Mouse (Mus musculus): Measurements from ENCODE around the gene Chp1. TPM values are rescaled to one million over a fixed set of nuclear protein-coding genes. Genes with fewer than 3 reads are reported as not detected.

The Chp1 gene
- polyA plus RNA-seq, 1 experiment: 102 TPM

DNA sequence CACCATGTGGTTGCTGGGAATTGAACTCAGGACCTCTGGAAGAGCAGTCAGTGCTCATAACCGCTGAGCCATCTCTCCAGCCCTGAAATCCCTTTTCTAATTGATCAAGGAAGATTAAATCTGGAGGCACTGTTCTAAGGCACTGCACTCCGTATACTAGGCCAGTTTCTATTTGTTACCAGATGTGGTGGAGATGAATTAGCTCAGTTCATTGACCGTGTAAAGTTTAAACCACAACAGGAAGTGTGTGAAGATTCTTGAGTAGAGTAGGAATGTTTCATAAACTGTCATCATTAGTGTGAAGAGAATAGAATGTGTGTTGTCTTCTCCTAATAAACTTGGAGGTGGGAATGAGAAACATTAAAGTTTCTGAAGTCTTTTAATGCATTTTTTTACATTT, 14.3 kb downstream of the Chp1 start:
- H3K27ac ChIP-seq (ENCODE audit: insufficient read depth, low read depth, low read length): no peak overlapping the region
- H3K27me3 ChIP-seq (ENCODE audit: control insufficient read depth, insufficient read depth, low read length): no peaks in the 10 kb centered on the region
- TF ChIP-seq CTCF (IDR thresholded peaks at IDR 0.05; ENCODE audit: extremely low read depth, insufficient read length, insufficient replicate concordance, low read depth, low read length): no peak
- no peak for TF ChIP-seq POLR2A (IDR thresholded peaks at IDR 0.05; ENCODE audit: low read depth, low read length)
- 72% methylated on average over 3 of the region's 3 CpGs for WGBS
- H3K4me3 ChIP-seq (ENCODE audit: low read depth, low read length): no peak overlapping the region
- H3K4me1 ChIP-seq (ENCODE audit: control insufficient read depth, insufficient read depth, insufficient read length, low read length): peaks cover 9% of the 10 kb centered on the region
- H3K36me3 ChIP-seq (ENCODE audit: control insufficient read depth, insufficient read depth, low read length): peaks cover 24% of the 10 kb centered on the region

DNA sequence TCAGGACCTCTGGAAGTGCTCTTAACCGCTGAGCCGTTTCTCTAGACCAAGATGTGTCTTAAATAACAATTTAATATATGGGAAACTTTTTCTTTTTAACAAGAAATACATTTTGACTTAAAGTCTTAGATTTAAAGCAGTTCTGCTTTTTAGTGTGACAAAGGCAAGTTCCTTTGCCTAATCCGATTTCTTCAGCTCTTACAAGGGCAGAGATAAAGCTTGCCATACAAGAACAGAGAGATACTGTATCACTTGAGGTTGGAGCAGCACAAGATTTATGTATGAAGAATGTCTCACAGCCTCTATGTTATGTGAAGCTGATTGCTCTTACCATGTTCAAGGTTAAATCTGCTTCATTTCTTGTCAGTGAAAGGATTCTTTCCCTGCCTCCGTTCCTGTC, 17.8 kb downstream of the Chp1 start:
- Histone ChIP-seq H3K36me3 (ENCODE audit: control insufficient read depth, insufficient read depth, low read length) (peaks cover 34% of the 10 kb centered on the region), H3K27me3 (ENCODE audit: control insufficient read depth, insufficient read depth, low read length) (no peaks in the 10 kb centered on the region), H3K4me1 (ENCODE audit: control insufficient read depth, insufficient read depth, insufficient read length, low read length) (peaks cover 1% of the 10 kb centered on the region; the same call in 1 of the 2 replicates), H3K27ac (ENCODE audit: insufficient read depth, low read depth, low read length) (no peak overlapping the region), H3K4me3 (ENCODE audit: low read depth, low read length) (no peak overlapping the region)
- 76% methylated on average over 4 of the region's 4 CpGs for WGBS
- TF ChIP-seq CTCF (IDR thresholded peaks at IDR 0.05; ENCODE audit: extremely low read depth, insufficient read length, insufficient replicate concordance, low read depth, low read length) (no peak), POLR2A (IDR thresholded peaks at IDR 0.05; ENCODE audit: low read depth, low read length) (no peak)

DNA sequence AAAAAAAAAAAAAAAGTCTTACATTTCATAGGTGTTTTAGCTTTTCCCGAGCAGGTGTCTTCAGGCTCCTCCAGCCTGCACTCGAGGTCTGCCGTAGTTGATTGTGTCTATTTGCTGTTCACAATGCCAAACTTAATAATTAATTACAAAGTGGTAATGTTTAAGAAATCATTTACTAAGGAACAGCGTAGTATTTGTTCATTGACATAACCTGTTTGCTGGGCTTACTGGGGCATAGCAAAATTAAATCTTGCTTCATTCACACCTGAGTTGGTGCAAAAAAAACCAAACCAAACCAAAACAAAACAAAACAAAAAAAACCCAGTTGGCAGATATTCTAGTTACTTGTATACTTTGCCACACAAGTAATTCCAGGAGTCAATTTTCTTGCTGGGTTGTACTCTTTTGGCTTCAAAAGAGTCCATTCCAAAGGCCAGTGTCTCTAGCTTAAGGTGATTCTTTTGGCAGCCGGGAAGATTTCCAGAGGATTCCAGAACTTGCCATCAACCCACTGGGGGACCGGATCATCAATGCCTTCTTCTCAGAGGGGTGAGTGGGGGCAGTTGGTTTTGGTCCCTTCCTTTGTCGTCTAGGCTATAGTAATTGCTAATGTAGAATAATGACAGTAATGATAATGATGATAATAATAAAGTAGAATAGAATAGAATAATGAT, 18.8 kb downstream of the Chp1 start:
- no peak overlapping the region for H3K27ac ChIP-seq (ENCODE audit: insufficient read depth, low read depth, low read length)
- no peaks in the 10 kb centered on the region for H3K27me3 ChIP-seq (ENCODE audit: control insufficient read depth, insufficient read depth, low read length)
- TF ChIP-seq POLR2A (IDR thresholded peaks at IDR 0.05; ENCODE audit: low read depth, low read length) (no peak), CTCF (IDR thresholded peaks at IDR 0.05; ENCODE audit: extremely low read depth, insufficient read length, insufficient replicate concordance, low read depth, low read length) (no peak)
- no peak overlapping the region for H3K4me3 ChIP-seq (ENCODE audit: low read depth, low read length)
- peaks cover 30% of the 10 kb centered on the region for H3K36me3 ChIP-seq (ENCODE audit: control insufficient read depth, insufficient read depth, low read length)
- 33% methylated on average over 7 of the region's 7 CpGs for WGBS
- H3K4me1 ChIP-seq (ENCODE audit: control insufficient read depth, insufficient read depth, insufficient read length, low read length): peaks cover 1% of the 10 kb centered on the region; the same call in 1 of the 2 replicates

DNA sequence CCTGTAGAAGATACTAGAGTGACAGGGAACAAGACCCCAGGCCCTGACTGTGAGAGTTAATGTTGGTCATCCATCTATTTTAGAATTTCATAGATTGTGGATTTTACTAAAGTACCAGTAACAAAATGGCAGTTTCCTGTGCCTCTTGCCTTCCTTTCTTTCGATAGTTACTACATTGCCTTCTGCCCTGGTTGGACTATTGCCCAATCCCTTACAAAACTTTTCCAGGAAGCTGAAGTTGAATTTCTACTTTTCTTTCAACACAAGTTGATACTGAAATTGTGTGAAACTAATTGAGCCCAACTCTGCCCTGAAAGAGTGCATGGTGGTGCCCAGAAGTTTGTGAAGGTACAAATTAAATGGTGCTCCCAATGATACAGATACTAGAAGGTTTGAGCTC, 25.0 kb downstream of the Chp1 start:
- Histone ChIP-seq H3K27me3 (ENCODE audit: control insufficient read depth, insufficient read depth, low read length) (no peaks in the 10 kb centered on the region), H3K27ac (ENCODE audit: insufficient read depth, low read depth, low read length) (no peak overlapping the region), H3K4me3 (ENCODE audit: low read depth, low read length) (no peak overlapping the region), H3K4me1 (ENCODE audit: control insufficient read depth, insufficient read depth, insufficient read length, low read length) (no peaks in the 10 kb centered on the region), H3K36me3 (ENCODE audit: control insufficient read depth, insufficient read depth, low read length) (peaks cover 36% of the 10 kb centered on the region)
- 28% methylated on average over 1 of the region's 1 CpGs for WGBS
- TF ChIP-seq POLR2A (IDR thresholded peaks at IDR 0.05; ENCODE audit: low read depth, low read length) (no peak), CTCF (IDR thresholded peaks at IDR 0.05; ENCODE audit: extremely low read depth, insufficient read length, insufficient replicate concordance, low read depth, low read length) (no peak)

DNA sequence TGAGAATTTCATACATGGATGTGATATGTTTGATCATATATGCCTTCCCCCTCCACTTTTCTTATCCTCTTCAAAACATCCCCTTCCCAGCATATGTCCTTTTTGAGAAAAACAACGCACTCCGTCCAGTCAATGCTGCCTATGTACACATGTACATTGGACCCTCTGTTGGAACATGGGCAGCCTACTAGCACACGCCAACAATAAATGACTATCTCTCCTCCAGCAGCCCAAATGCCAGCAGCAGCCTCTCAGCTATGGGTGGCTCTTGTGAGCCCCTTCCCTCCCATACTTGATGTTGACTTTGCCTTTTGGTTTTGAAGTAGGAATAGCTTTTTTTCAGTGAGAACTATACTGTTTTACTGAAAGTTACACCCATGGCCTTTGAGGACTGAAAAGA, 34.1 kb downstream of the Chp1 start:
- H3K27me3 ChIP-seq (ENCODE audit: control insufficient read depth, insufficient read depth, low read length): no peaks in the 10 kb centered on the region
- 47% methylated on average over 3 of the region's 3 CpGs for WGBS
- TF ChIP-seq POLR2A (IDR thresholded peaks at IDR 0.05; ENCODE audit: low read depth, low read length) (no peak), CTCF (IDR thresholded peaks at IDR 0.05; ENCODE audit: extremely low read depth, insufficient read length, insufficient replicate concordance, low read depth, low read length) (no peak)
- no peaks in the 10 kb centered on the region for H3K4me1 ChIP-seq (ENCODE audit: control insufficient read depth, insufficient read depth, insufficient read length, low read length)
- no peak overlapping the region for H3K4me3 ChIP-seq (ENCODE audit: low read depth, low read length)
- no peak overlapping the region for H3K27ac ChIP-seq (ENCODE audit: insufficient read depth, low read depth, low read length)
- peaks cover 32% of the 10 kb centered on the region for H3K36me3 ChIP-seq (ENCODE audit: control insufficient read depth, insufficient read depth, low read length)

DNA sequence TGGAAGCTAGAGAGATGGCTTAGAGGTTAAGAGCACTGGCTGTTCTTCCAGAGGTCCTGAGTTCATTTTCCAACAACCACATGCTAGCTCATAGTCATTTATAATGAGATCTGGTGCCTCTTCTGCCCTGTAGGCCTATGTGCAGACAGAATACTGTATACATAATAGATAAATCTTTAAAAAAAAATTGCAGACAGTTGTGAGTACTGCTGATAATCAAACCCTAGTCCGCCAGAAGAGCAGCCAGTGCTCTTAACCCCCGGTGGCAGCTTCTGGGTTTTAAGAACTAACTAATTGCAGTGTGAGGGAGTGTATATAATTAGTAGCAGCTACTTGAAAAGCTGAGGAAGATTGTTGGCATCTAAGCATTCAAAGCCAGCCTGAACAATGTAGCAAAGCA, 35.9 kb downstream of the Chp1 start:
- 76% methylated on average over 2 of the region's 2 CpGs for WGBS

DNA sequence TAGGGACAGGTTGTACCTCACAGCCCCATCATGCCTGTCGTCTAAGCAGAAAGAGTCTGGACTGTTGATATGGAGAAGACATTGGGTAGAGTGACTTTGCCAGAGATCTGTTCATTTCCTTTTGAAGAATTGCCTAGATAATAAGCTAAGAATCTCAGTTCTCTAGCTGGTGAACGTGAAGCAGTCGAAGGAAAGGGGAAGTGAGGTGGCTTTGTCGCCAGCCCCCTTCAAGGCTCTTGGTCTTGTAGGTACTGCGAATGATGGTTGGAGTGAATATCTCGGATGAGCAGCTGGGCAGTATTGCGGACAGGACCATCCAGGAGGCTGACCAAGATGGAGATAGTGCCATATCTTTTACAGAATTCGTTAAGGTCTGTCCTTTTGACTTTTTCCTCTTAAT, 36.8 kb downstream of the Chp1 start:
- Histone ChIP-seq H3K4me1 (ENCODE audit: control insufficient read depth, insufficient read depth, insufficient read length, low read length) (no peaks in the 10 kb centered on the region), H3K27ac (ENCODE audit: insufficient read depth, low read depth, low read length) (no peak overlapping the region), H3K27me3 (ENCODE audit: control insufficient read depth, insufficient read depth, low read length) (no peaks in the 10 kb centered on the region), H3K4me3 (ENCODE audit: low read depth, low read length) (no peak overlapping the region), H3K36me3 (ENCODE audit: control insufficient read depth, insufficient read depth, low read length) (peaks cover 21% of the 10 kb centered on the region)
- TF ChIP-seq POLR2A (IDR thresholded peaks at IDR 0.05; ENCODE audit: low read depth, low read length): no peak
- TF ChIP-seq CTCF (IDR thresholded peaks at IDR 0.05; ENCODE audit: extremely low read depth, insufficient read length, insufficient replicate concordance, low read depth, low read length): no peak
- 87% methylated on average over 8 of the region's 8 CpGs for WGBS

More for the DNA sequence above, 35.9 kb downstream of the Chp1 start:
- TF ChIP-seq POLR2A (IDR thresholded peaks at IDR 0.05; ENCODE audit: low read depth, low read length) (no peak), CTCF (IDR thresholded peaks at IDR 0.05; ENCODE audit: extremely low read depth, insufficient read length, insufficient replicate concordance, low read depth, low read length) (no peak)
- H3K36me3 ChIP-seq (ENCODE audit: control insufficient read depth, insufficient read depth, low read length): peaks cover 22% of the 10 kb centered on the region
- H3K27ac ChIP-seq (ENCODE audit: insufficient read depth, low read depth, low read length): no peak overlapping the region
- H3K4me1 ChIP-seq (ENCODE audit: control insufficient read depth, insufficient read depth, insufficient read length, low read length): no peaks in the 10 kb centered on the region
- H3K4me3 ChIP-seq (ENCODE audit: low read depth, low read length): no peak overlapping the region
- H3K27me3 ChIP-seq (ENCODE audit: control insufficient read depth, insufficient read depth, low read length): no peaks in the 10 kb centered on the region
